Mouse (Mus musculus): ENCODE measurements around the gene Coa5.

GRCm38 (mm10) chr1:37379536-37379935, 50.4 kb downstream of the Coa5 start:
- TF ChIP-seq CTCF (IDR thresholded peaks at IDR 0.05; ENCODE audit: low read depth, low read length) (no peak), POLR2A (IDR thresholded peaks at IDR 0.05; ENCODE audit: extremely low read depth, insufficient read depth, low read length) (no peak)
